Mouse (Mus musculus): ENCODE results near the gene Hrk. TPM values are rescaled to one million over a fixed set of nuclear protein-coding genes. Genes with fewer than 3 reads are reported as not detected.
A peak's percentile ranks its signal among the peaks of the same experiment; 100 is the strongest.

Gene Hrk
- 0.36 and 0.63 TPM in 2 replicates for polyA plus RNA-seq (2015; fragmentation: Nextera tagmentation; extraction: Ambion mirVana)

DNA sequence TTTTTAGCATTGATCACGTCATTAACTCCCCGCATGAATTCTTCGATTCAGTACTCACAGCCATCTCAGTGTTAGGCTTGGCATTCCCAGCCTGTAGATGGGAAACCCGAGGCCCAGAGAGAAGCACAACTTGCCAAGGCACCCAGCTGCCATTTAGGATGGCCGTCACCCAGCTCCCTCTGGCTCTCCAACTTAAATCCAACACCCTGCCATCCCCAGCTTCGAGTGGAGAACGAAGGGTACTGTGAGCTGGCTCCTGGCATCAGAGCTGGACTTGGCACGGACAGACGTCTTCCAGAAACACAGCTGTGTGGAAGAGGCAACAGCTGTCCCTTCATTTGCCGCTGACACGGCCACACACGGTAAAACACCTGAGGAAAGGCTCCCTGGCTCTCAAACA lies at the start of gene Hrk:
TSS of gene Hrk (plus strand) at position 68 of the 400 bp plus-strand sequence.
- 62% methylated on average over 12 of the region's 12 CpGs for WGBS
- Histone ChIP-seq H3K4me3 (replicated peaks) (no peak within 1 kb of the TSS), H3K4me1 (peaks cover 6% of the 10 kb centered on the region), H3K4me2 (replicated peaks) (no peak within 1 kb of the TSS), H3K9ac (no peak within 1 kb of the TSS), H3K27ac (replicated peaks) (no peak within 1 kb of the TSS), H3K9me3 (replicated peaks) (no peaks in the 10 kb centered on the region), H3K36me3 (no peaks in the 10 kb centered on the region), H3K27me3 (peaks cover 74% of the 10 kb centered on the region)
- no peak for ATAC-seq (ENCODE audit: insufficient number of reproducible peaks, low FRiP score, low TSS enrichment, low read depth)

GRCm38 (mm10) chr5:118118351-118118750 lies 46.1 kb upstream of the Hrk start:
- 77% methylated on average over 3 of the region's 3 CpGs for WGBS
- Histone ChIP-seq H3K36me3 (peaks cover 13% of the 10 kb centered on the region; the same call in 1 of the 2 replicates), H3K27me3 (no peaks in the 10 kb centered on the region)

GRCm38 (mm10) chr5:118118922-118119321 lies 45.5 kb upstream of the Hrk start:
- H3K27me3 ChIP-seq: no peaks in the 10 kb centered on the region
- H3K9me3 ChIP-seq (replicated peaks): no peaks in the 10 kb centered on the region
- H3K4me1 ChIP-seq: peaks cover 20% of the 10 kb centered on the region; the same call in 1 of the 2 replicates
- no peak overlapping the region for H3K9ac ChIP-seq
- no peak overlapping the region for H3K4me2 ChIP-seq (replicated peaks)
- H3K27ac ChIP-seq (replicated peaks): no peak overlapping the region
- 93% methylated on average over 5 of the region's 5 CpGs for WGBS
- H3K36me3 ChIP-seq: peaks cover 13% of the 10 kb centered on the region; the same call in 1 of the 2 replicates
- ATAC-seq (ENCODE audit: insufficient number of reproducible peaks, low FRiP score, low TSS enrichment, low read depth): no peak
- H3K4me3 ChIP-seq (replicated peaks): no peak overlapping the region

More at GRCm38 (mm10) chr5:118118351-118118750, 46.1 kb upstream of the Hrk start:
- no peak overlapping the region for H3K27ac ChIP-seq (replicated peaks)
- no peak overlapping the region for H3K4me2 ChIP-seq (replicated peaks)
- no peak for ATAC-seq (ENCODE audit: insufficient number of reproducible peaks, low FRiP score, low TSS enrichment, low read depth)
- H3K4me3 ChIP-seq (replicated peaks): no peak overlapping the region
- no peaks in the 10 kb centered on the region for H3K9me3 ChIP-seq (replicated peaks)
- H3K9ac ChIP-seq: no peak overlapping the region
- H3K4me1 ChIP-seq: peaks cover 16% of the 10 kb centered on the region; the same call in 1 of the 2 replicates

- Histone ChIP-seq H3K4me3 (replicated peaks) (no peak overlapping the region), H3K36me3 (peaks cover 22% of the 10 kb centered on the region), H3K4me2 (replicated peaks) (no peak overlapping the region), H3K27ac (replicated peaks) (no peak overlapping the region), H3K9me3 (replicated peaks) (no peaks in the 10 kb centered on the region), H3K27me3 (no peaks in the 10 kb centered on the region), H3K4me1 (peaks cover 20% of the 10 kb centered on the region; the same call in 1 of the 2 replicates), H3K9ac (no peak overlapping the region)
- WGBS: 36% methylated on average over 2 of the region's 2 CpGs
- no peak for ATAC-seq (ENCODE audit: insufficient number of reproducible peaks, low FRiP score, low TSS enrichment, low read depth)
Measured at GRCm38 (mm10) chr5:118120670-118121069, 43.8 kb upstream of the Hrk start.

DNA sequence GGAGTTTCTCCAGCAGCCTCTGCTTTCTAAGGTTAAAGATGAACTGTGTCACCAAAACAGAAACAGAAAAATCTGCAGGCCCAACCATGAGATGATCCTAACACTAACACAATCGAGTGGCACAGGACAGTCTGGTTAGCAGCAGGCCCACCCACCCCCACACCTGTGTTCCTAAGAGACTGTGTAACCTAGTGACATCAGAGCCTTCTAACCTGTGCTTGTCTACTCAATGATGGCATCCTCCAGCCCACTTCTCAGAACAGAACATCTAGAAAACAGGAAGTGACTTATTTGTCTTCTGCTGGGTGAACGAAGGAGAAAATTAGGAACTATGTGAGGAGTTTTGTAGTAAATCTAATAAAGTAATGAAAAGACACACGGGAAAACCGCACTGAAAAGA lies 42.5 kb upstream of the Hrk start:
- H3K36me3 ChIP-seq: peaks cover 31% of the 10 kb centered on the region
- 80% methylated on average over 4 of the region's 4 CpGs for WGBS
- 0 out of 2 replicates have a peak, but pooled peaks cover 16% of the 10 kb centered on the region for H3K4me1 ChIP-seq
- H3K9me3 ChIP-seq (replicated peaks): no peaks in the 10 kb centered on the region
- no peak overlapping the region for H3K27ac ChIP-seq (replicated peaks)
- H3K9ac ChIP-seq: no peak overlapping the region
- no peaks in the 10 kb centered on the region for H3K27me3 ChIP-seq
- no peak overlapping the region for H3K4me2 ChIP-seq (replicated peaks)
- ATAC-seq (ENCODE audit: insufficient number of reproducible peaks, low FRiP score, low TSS enrichment, low read depth): no peak
- H3K4me3 ChIP-seq (replicated peaks): no peak overlapping the region

DNA sequence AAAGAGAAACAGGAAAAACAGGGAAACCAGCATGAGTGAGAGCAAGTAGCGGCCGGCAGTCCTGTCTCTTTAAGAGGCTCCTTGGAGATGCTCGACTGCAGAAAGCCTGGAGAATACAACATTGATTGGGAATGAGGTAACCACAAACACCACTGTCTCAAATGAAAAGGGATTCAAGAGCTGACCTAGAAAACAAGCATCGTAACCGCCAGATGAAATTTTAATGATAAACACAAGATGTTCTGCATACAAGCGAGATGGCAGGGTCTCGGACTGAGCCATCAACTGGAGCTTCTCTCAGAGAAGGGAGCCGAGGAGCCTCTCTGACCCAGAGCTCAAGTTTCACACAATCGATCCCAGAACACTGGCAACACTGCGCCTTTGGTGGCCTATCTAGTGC lies 41.4 kb upstream of the Hrk start:
- ATAC-seq (ENCODE audit: insufficient number of reproducible peaks, low FRiP score, low TSS enrichment, low read depth): no peak
- peaks cover 42% of the 10 kb centered on the region for H3K36me3 ChIP-seq
- H3K9me3 ChIP-seq (replicated peaks): no peaks in the 10 kb centered on the region
- H3K9ac ChIP-seq: no peak overlapping the region
- no peaks in the 10 kb centered on the region for H3K27me3 ChIP-seq
- WGBS: 34% methylated on average over 10 of the region's 10 CpGs
- no peak overlapping the region for H3K4me3 ChIP-seq (replicated peaks)
- H3K4me2 ChIP-seq (replicated peaks): no peak overlapping the region
- peak overlapping the region; percentile 30; the same call in 1 of the 2 replicates for H3K27ac ChIP-seq (replicated peaks)
- H3K4me1 ChIP-seq: 0 out of 2 replicates have a peak, but pooled peaks cover 16% of the 10 kb centered on the region

GRCm38 (mm10) chr5:118126671-118127070 lies 37.8 kb upstream of the Hrk start:
- Histone ChIP-seq H3K9me3 (replicated peaks) (no peaks in the 10 kb centered on the region), H3K4me1 (0 out of 2 replicates have a peak, but pooled peaks cover 12% of the 10 kb centered on the region), H3K9ac (no peak overlapping the region), H3K4me2 (replicated peaks) (no peak overlapping the region), H3K27me3 (no peaks in the 10 kb centered on the region), H3K36me3 (peaks cover 42% of the 10 kb centered on the region), H3K4me3 (replicated peaks) (no peak overlapping the region), H3K27ac (replicated peaks) (no peak overlapping the region)
- WGBS: 86% methylated on average over 4 of the region's 4 CpGs
- ATAC-seq (ENCODE audit: insufficient number of reproducible peaks, low FRiP score, low TSS enrichment, low read depth): no peak

GRCm38 (mm10) chr5:118128208-118128607 lies 36.2 kb upstream of the Hrk start:
- ATAC-seq (ENCODE audit: insufficient number of reproducible peaks, low FRiP score, low TSS enrichment, low read depth): no peak
- Histone ChIP-seq H3K36me3 (peaks cover 42% of the 10 kb centered on the region), H3K4me3 (replicated peaks) (no peak overlapping the region), H3K27ac (replicated peaks) (no peak overlapping the region), H3K4me2 (replicated peaks) (no peak overlapping the region), H3K9ac (no peak overlapping the region), H3K4me1 (0 out of 2 replicates have a peak, but pooled peaks cover 6% of the 10 kb centered on the region), H3K27me3 (no peaks in the 10 kb centered on the region), H3K9me3 (replicated peaks) (no peaks in the 10 kb centered on the region)
- WGBS: 65% methylated on average over 6 of the region's 6 CpGs

DNA sequence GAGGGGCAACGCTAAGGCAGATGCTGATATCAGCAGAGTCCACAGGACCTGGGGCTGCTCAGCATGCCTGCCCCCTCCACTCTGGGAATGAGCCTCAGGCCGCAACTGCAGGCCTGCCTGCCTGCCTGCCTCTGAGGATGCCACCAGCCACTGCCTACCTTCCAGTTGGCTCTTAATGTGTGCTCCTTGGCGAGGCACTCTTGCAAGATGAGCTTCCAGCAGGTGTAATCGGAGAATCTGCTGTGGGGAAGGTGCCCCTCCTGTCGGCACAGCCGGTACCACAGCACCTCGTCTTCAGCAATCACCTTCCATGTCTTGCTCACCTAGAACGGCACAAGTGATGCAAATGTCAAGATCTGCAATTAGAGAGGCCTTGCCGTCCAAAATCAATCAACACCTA lies 35.8 kb upstream of the Hrk start:
- H3K27ac ChIP-seq (replicated peaks): no peak overlapping the region
- no peaks in the 10 kb centered on the region for H3K27me3 ChIP-seq
- no peak overlapping the region for H3K9ac ChIP-seq
- 71% methylated on average over 9 of the region's 9 CpGs for WGBS
- no peak for ATAC-seq (ENCODE audit: insufficient number of reproducible peaks, low FRiP score, low TSS enrichment, low read depth)
- 0 out of 2 replicates have a peak, but pooled peaks cover 1% of the 10 kb centered on the region for H3K4me1 ChIP-seq
- H3K36me3 ChIP-seq: peaks cover 42% of the 10 kb centered on the region
- no peak overlapping the region for H3K4me3 ChIP-seq (replicated peaks)
- no peaks in the 10 kb centered on the region for H3K9me3 ChIP-seq (replicated peaks)
- no peak overlapping the region for H3K4me2 ChIP-seq (replicated peaks)

- Histone ChIP-seq H3K36me3 (peaks cover 35% of the 10 kb centered on the region), H3K9me3 (replicated peaks) (no peaks in the 10 kb centered on the region), H3K27me3 (no peaks in the 10 kb centered on the region), H3K4me1 (0 out of 2 replicates have a peak, but pooled peaks cover 3% of the 10 kb centered on the region), H3K4me3 (replicated peaks) (no peak overlapping the region), H3K27ac (replicated peaks) (no peak overlapping the region), H3K9ac (no peak overlapping the region), H3K4me2 (replicated peaks) (no peak overlapping the region)
- ATAC-seq (ENCODE audit: insufficient number of reproducible peaks, low FRiP score, low TSS enrichment, low read depth): no peak
- 79% methylated on average over 5 of the region's 5 CpGs for WGBS
Measured at GRCm38 (mm10) chr5:118136391-118136790, 28.1 kb upstream of the Hrk start.

DNA sequence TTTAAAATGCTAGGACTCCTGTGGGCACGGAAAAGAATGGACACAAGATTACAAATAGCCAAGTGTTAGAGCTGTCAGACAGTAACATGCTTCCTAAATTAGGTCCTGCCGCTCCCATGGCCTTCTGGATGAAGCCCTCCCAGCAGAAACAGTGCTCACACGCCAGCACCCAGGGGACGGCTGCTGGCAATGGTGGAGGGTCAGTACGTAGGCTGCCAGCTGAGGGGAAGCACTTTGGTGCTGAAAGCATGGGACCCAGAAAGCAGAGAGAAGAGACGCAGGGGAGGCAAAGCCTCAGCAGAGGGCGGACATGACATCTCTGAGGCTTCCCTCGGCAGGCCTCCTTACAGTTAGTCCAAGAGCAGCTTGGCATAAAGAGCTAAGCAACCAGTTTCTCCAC lies 24.8 kb upstream of the Hrk start:
- Histone ChIP-seq H3K4me1 (peaks cover 3% of the 10 kb centered on the region; the same call in 1 of the 2 replicates), H3K9me3 (replicated peaks) (no peaks in the 10 kb centered on the region), H3K4me2 (replicated peaks) (no peak overlapping the region), H3K27me3 (no peaks in the 10 kb centered on the region), H3K27ac (replicated peaks) (no peak overlapping the region), H3K4me3 (replicated peaks) (no peak overlapping the region), H3K9ac (no peak overlapping the region), H3K36me3 (peaks cover 52% of the 10 kb centered on the region)
- WGBS: 94% methylated on average over 8 of the region's 8 CpGs
- ATAC-seq (ENCODE audit: insufficient number of reproducible peaks, low FRiP score, low TSS enrichment, low read depth): no peak

- Histone ChIP-seq H3K27me3 (no peaks in the 10 kb centered on the region), H3K4me2 (replicated peaks) (no peak overlapping the region), H3K4me3 (replicated peaks) (no peak overlapping the region), H3K9ac (no peak overlapping the region), H3K36me3 (peaks cover 46% of the 10 kb centered on the region), H3K27ac (replicated peaks) (no peak overlapping the region), H3K9me3 (replicated peaks) (no peaks in the 10 kb centered on the region), H3K4me1 (peaks cover 22% of the 10 kb centered on the region)
- no peak for ATAC-seq (ENCODE audit: insufficient number of reproducible peaks, low FRiP score, low TSS enrichment, low read depth)
- WGBS: 84% methylated on average over 8 of the region's 8 CpGs
Measured at GRCm38 (mm10) chr5:118142471-118142870, 22.0 kb upstream of the Hrk start.

Data from embryonic facial prominence, embryonic 15.5 days (tissue).